9 mouse cellular contexts compared by ENCODE assay signal in genomic region chr6:53470559-53470958, GRCm38 (mm10).
DNase-seq lines count a peak whose midpoint lies in the region; ATAC-seq lines count a peak whose summit lies in the region.
"Had no signal": no experiment of that assay in that cellular context is flagged by ENCODE, and none has a peak within 500 bp of the region (broad histone marks: within the 10 kb centered on the region; RNA-seq: fewer than 3 reads in every experiment).

No protein-coding gene starts in this region.

- WGBS in embryonic facial prominence, embryonic 11.5 days, result 63% methylated on average over 8 of the region's 8 CpGs
- WGBS in kidney, embryonic 15.5 days, result 33% methylated on average over 8 of the region's 8 CpGs
- WGBS in stomach, embryonic 14.5 days, result 30% methylated on average over 8 of the region's 8 CpGs

- no peaks in the 10 kb centered on the region for H3K36me3 ChIP-seq in embryonic facial prominence, embryonic 11.5 days (replicated peaks; ENCODE audit: control insufficient read depth, insufficient read depth, low read depth, low read length)
- H3K36me3 ChIP-seq in kidney, embryonic 15.5 days, result no peaks in the 10 kb centered on the region
- no peaks in the 10 kb centered on the region for H3K36me3 ChIP-seq in stomach, embryonic 14.5 days (ENCODE audit: control insufficient read depth, insufficient read depth, low read length)
- H3K36me3 ChIP-seq: neural tube, embryonic 13.5 days had no signal

- H3K4me1 ChIP-seq in embryonic facial prominence, embryonic 11.5 days (ENCODE audit: control insufficient read depth, insufficient read depth, low read length), result no peaks in the 10 kb centered on the region
- peaks cover 29% of the 10 kb centered on the region for H3K4me1 ChIP-seq in kidney, embryonic 15.5 days
- H3K4me1 ChIP-seq in stomach, embryonic 14.5 days (ENCODE audit: control insufficient read depth, insufficient read depth, low read length), result peaks cover 19% of the 10 kb centered on the region; the same call in 1 of the 2 replicates

- H3K27me3 ChIP-seq in embryonic facial prominence, embryonic 11.5 days (ENCODE audit: control insufficient read depth, insufficient read depth, low read length), result no peaks in the 10 kb centered on the region
- H3K27me3 ChIP-seq in kidney, embryonic 15.5 days, result no peaks in the 10 kb centered on the region
- no peaks in the 10 kb centered on the region for H3K27me3 ChIP-seq in stomach, embryonic 14.5 days (ENCODE audit: control insufficient read depth, insufficient read depth, low read length)
- H3K27me3 ChIP-seq: neural tube, embryonic 13.5 days had no signal

- no peak overlapping the region for H3K4me3 ChIP-seq in embryonic facial prominence, embryonic 11.5 days (ENCODE audit: low read depth, low read length)
- H3K4me3 ChIP-seq in kidney, embryonic 15.5 days (replicated peaks), result no peak overlapping the region
- H3K4me3 ChIP-seq in stomach, embryonic 14.5 days (ENCODE audit: low read depth, low read length), result no peak overlapping the region
- H3K4me3 ChIP-seq: neural tube, embryonic 13.5 days had no signal

- H3K27ac ChIP-seq in embryonic facial prominence, embryonic 11.5 days (replicated peaks; ENCODE audit: low read depth, low read length), result no peak overlapping the region
- peak overlapping the region; percentile 19; the same call in 1 of the 2 replicates for H3K27ac ChIP-seq in kidney, embryonic 15.5 days
- H3K27ac ChIP-seq in stomach, embryonic 14.5 days (ENCODE audit: low read length), result peak overlapping the region; percentile 39; the same call in 1 of the 2 replicates
- H3K27ac ChIP-seq: neural tube, embryonic 13.5 days had no signal

- H3K9ac ChIP-seq in embryonic facial prominence, embryonic 11.5 days (replicated peaks; ENCODE audit: low read length), result no peak overlapping the region
- no peak overlapping the region for H3K9ac ChIP-seq in kidney, embryonic 15.5 days
- no peak overlapping the region for H3K9ac ChIP-seq in stomach, embryonic 14.5 days (replicated peaks; ENCODE audit: low read depth, low read length)
- H3K9ac ChIP-seq: neural tube, embryonic 13.5 days had no signal

- H3K9me3 ChIP-seq in embryonic facial prominence, embryonic 11.5 days (replicated peaks; ENCODE audit: control insufficient read depth, low read length), result no peaks in the 10 kb centered on the region
- H3K9me3 ChIP-seq in kidney, embryonic 15.5 days (replicated peaks), result no peaks in the 10 kb centered on the region
- H3K9me3 ChIP-seq in stomach, embryonic 14.5 days (ENCODE audit: control insufficient read depth, low read depth, low read length), result no peaks in the 10 kb centered on the region
- H3K9me3 ChIP-seq: neural tube, embryonic 13.5 days had no signal

- H3K4me2 ChIP-seq in embryonic facial prominence, embryonic 11.5 days (ENCODE audit: low read depth, low read length), result no peak overlapping the region
- H3K4me2 ChIP-seq in kidney, embryonic 15.5 days, result no peak overlapping the region
- peak overlapping the region; percentile 27 for H3K4me2 ChIP-seq in stomach, embryonic 14.5 days (replicated peaks; ENCODE audit: low read depth, low read length)
- H3K4me2 ChIP-seq: neural tube, embryonic 13.5 days had no signal

- peak; percentile 25 to 37 for DNase-seq in layer of hippocampus, postnatal 10 days (ENCODE audit: low spot score in 2 of 2)
- no peak for DNase-seq in layer of hippocampus, postnatal 36 days
- DNase-seq in embryonic facial prominence, embryonic 11.5 days (ENCODE audit: low spot score), result peak; percentile 19
- no peak for DNase-seq in adipocyte (ENCODE audit: low spot score)
- DNase-seq in spleen, adult 12 weeks (ENCODE audit: low spot score), result no peak

- no peak for ATAC-seq in embryonic facial prominence, embryonic 11.5 days (replicated peaks; ENCODE audit: insufficient number of reproducible peaks, low FRiP score, low TSS enrichment, low read depth)
- ATAC-seq in kidney, embryonic 15.5 days (replicated peaks; ENCODE audit: low FRiP score), result no peak
- no peak; the same call in 1 of the 2 replicates for ATAC-seq in stomach, embryonic 14.5 days (ENCODE audit: insufficient number of reproducible peaks, insufficient read depth, low FRiP score, low read depth)
- ATAC-seq in inflammation-experienced regulatory T-cells, adult 6 months, result no peak

Comparison
In these comparisons a context has a peak if more than half of its experiments do, and no peak if none do; other contexts are left out.
1. DNase-seq: peak in layer of hippocampus, postnatal 10 days (2 of 2) and embryonic facial prominence, embryonic 11.5 days (single experiment); none in layer of hippocampus, postnatal 36 days (0 of 2), adipocyte (single experiment) and spleen, adult 12 weeks (single experiment).